Mouse (Mus musculus) CH12.LX (cell line): ENCODE results near the gene H2-Ab1. TPM values are rescaled to one million over a fixed set of nuclear protein-coding genes. Genes with fewer than 3 reads are reported as not detected.

Experiments
- DNase-seq: peaks from one replicate; pipeline ENCODE4 v3.0.0-alpha.2; 2013; ENCODE audit errors: extremely low read depth
- H3K27ac ChIP-seq: 2 replicates; pipeline ENCODE4 v1.5.1; 2012; ENCODE audit warnings: low read depth, mild to moderate bottlenecking, control low read depth, moderate library complexity; ENCODE audit not compliant: insufficient read depth
- H3K27me3 ChIP-seq: replicated peaks from 2 replicates; pipeline ENCODE3; 2012; ENCODE audit warnings: inconsistent platforms
- H3K36me3 ChIP-seq, 2 experiments: replicated peaks in 1 of 2; 2 replicates each; pipeline versions ENCODE3 to v1.6.1; 2012; ENCODE audit warnings: inconsistent platforms in 1 of 2, low read length in 1 of 2, mild to moderate bottlenecking in 1 of 2, mixed read lengths in 1 of 2, moderate library complexity in 1 of 2; ENCODE audit not compliant: control insufficient read depth in 1 of 2, insufficient read depth in 1 of 2
- H3K4me1 ChIP-seq, 2 experiments: 2 replicates each; pipeline ENCODE4 v1.6.1; 2012; ENCODE audit warnings: inconsistent platforms in 1 of 2, moderate library complexity in 1 of 2; ENCODE audit not compliant: insufficient read depth in 2 of 2, control insufficient read depth in 1 of 2
- H3K4me2 ChIP-seq: 2 replicates; pipeline ENCODE4 v1.6.1; 2012; ENCODE audit warnings: low read depth, mild to moderate bottlenecking, control low read depth; ENCODE audit not compliant: poor library complexity, insufficient read depth, severe bottlenecking
- H3K4me3 ChIP-seq, 3 experiments: fragments of 150-350 bp in 1 of 3; sonication (generic) in 1 of 3; replicated peaks in 1 of 3; 2 replicates each; pipeline versions ENCODE3 to v1.5.1; 2011 to 2012; ENCODE audit warnings: low read depth in 2 of 3, low read length in 2 of 3, mild to moderate bottlenecking in 2 of 3, moderate library complexity in 2 of 3, control low read depth in 1 of 3, improper control_type of control experiment in 1 of 3, inconsistent platforms in 1 of 3, mixed read lengths in 1 of 3; ENCODE audit not compliant: poor library complexity in 1 of 3
- H3K79me2 ChIP-seq: replicated peaks from 2 replicates; pipeline ENCODE4 v1.6.1; 2012; ENCODE audit warnings: mild to moderate bottlenecking, moderate library complexity; ENCODE audit not compliant: control insufficient read depth, poor library complexity, insufficient read depth, severe bottlenecking; ENCODE audit errors: extremely low read depth
- H3K9ac ChIP-seq: 2 replicates; pipeline ENCODE4 v1.6.1; 2012; ENCODE audit warnings: low read depth, mild to moderate bottlenecking, control low read depth, moderate library complexity; ENCODE audit not compliant: insufficient read depth
- H3K9me3 ChIP-seq: replicated peaks from 2 replicates; pipeline ENCODE3; 2012; ENCODE audit warnings: low read length, inconsistent platforms, mixed read lengths
- BHLHE40 ChIP-seq: IDR thresholded peaks from 2 replicates; pipeline ENCODE4 v1.6.1; 2011; ENCODE audit warnings: mild to moderate bottlenecking, low read depth, low read length, improper control_type of control experiment
- CHD2 ChIP-seq: IDR thresholded peaks from 2 replicates; pipeline ENCODE4 v1.6.1; 2011; ENCODE audit warnings: low read length, improper control_type of control experiment
- CTCF ChIP-seq, 2 experiments: IDR thresholded peaks in 1 of 2; conservative IDR thresholded peaks in 1 of 2; 2 replicates each; pipeline ENCODE4 v1.5.1; 2011 to 2012; ENCODE audit warnings: low read depth in 2 of 2, low read length in 2 of 2, improper control_type of control experiment in 1 of 2, inconsistent platforms in 1 of 2, mild to moderate bottlenecking in 1 of 2, moderate library complexity in 1 of 2
- E2F4 ChIP-seq: IDR thresholded peaks from 2 replicates; pipeline ENCODE4 v1.6.1; 2011; ENCODE audit warnings: low read depth, low read length, improper control_type of control experiment; ENCODE audit not compliant: insufficient replicate concordance
- ELF1 ChIP-seq: IDR thresholded peaks from 2 replicates; pipeline ENCODE4 v1.6.1; 2014; ENCODE audit warnings: low read depth, mild to moderate bottlenecking, inconsistent platforms, low read length, improper control_type of control experiment
- EP300 ChIP-seq: IDR thresholded peaks from 2 replicates; pipeline ENCODE4 v1.6.1; 2011; ENCODE audit warnings: low read length, improper control_type of control experiment
- ETS1 ChIP-seq: conservative IDR thresholded peaks from 2 replicates; pipeline ENCODE4 v1.6.1; 2012; ENCODE audit warnings: low read depth, mild to moderate bottlenecking, inconsistent platforms, low read length, improper control_type of control experiment, moderate library complexity
- GABPA ChIP-seq: IDR thresholded peaks from 2 replicates; pipeline ENCODE4 v1.6.1; 2012; ENCODE audit warnings: low read depth, low read length, improper control_type of control experiment, inconsistent platforms; ENCODE audit not compliant: insufficient replicate concordance
- KAT2A ChIP-seq: IDR thresholded peaks from 2 replicates; pipeline ENCODE4 v1.6.1; 2012; ENCODE audit warnings: low read length, improper control_type of control experiment, inconsistent platforms; ENCODE audit not compliant: insufficient replicate concordance
- MAX ChIP-seq: IDR thresholded peaks from 2 replicates; pipeline ENCODE4 v1.6.1; 2011; ENCODE audit warnings: low read length, improper control_type of control experiment
- MEF2A ChIP-seq: IDR thresholded peaks from 2 replicates; pipeline ENCODE4 v1.6.1; 2014; ENCODE audit warnings: low read depth, mild to moderate bottlenecking, inconsistent platforms, low read length, improper control_type of control experiment, borderline replicate concordance
- MYC ChIP-seq: IDR thresholded peaks from 2 replicates; pipeline ENCODE4 v1.6.1; 2011; ENCODE audit warnings: low read depth, mild to moderate bottlenecking, improper control_type of control experiment, low read length
- NELFE ChIP-seq: IDR thresholded peaks from 2 replicates; pipeline ENCODE4 v1.6.1; 2011; ENCODE audit warnings: low read depth, low read length, improper control_type of control experiment
- NRF1 ChIP-seq: IDR thresholded peaks from 2 replicates; pipeline ENCODE4 v1.6.1; 2014; ENCODE audit warnings: low read depth, mild to moderate bottlenecking, inconsistent platforms, low read length, improper control_type of control experiment, moderate library complexity
- POLR2A ChIP-seq: IDR thresholded peaks from 2 replicates; pipeline ENCODE4 v1.6.1; 2011; ENCODE audit warnings: low read depth, mild to moderate bottlenecking, improper control_type of control experiment, low read length
- POLR2AphosphoS2 ChIP-seq: IDR thresholded peaks from 2 replicates; pipeline ENCODE4 v1.6.1; 2011; ENCODE audit warnings: low read depth, low read length, improper control_type of control experiment
- RAD21 ChIP-seq: IDR thresholded peaks from 2 replicates; pipeline ENCODE4 v1.6.1; 2011; ENCODE audit warnings: low read depth, mild to moderate bottlenecking, low read length, improper control_type of control experiment, moderate library complexity
- RCOR1 ChIP-seq: conservative IDR thresholded peaks from 2 replicates; pipeline ENCODE4 v1.6.1; 2012; ENCODE audit warnings: low read depth, mild to moderate bottlenecking, inconsistent platforms, low read length, improper control_type of control experiment
- SIN3A ChIP-seq: IDR thresholded peaks from 2 replicates; pipeline ENCODE4 v1.6.1; 2012; ENCODE audit warnings: low read length, improper control_type of control experiment, inconsistent platforms
- TBP ChIP-seq: conservative IDR thresholded peaks from 2 replicates; pipeline ENCODE4 v1.6.1; 2011; ENCODE audit warnings: low read depth, low read length, improper control_type of control experiment
- TCF12 ChIP-seq: IDR thresholded peaks from 2 replicates; pipeline ENCODE4 v1.6.1; 2014; ENCODE audit warnings: low read depth, mild to moderate bottlenecking, inconsistent platforms, low read length, improper control_type of control experiment
- UBTF ChIP-seq: IDR thresholded peaks from 2 replicates; pipeline ENCODE4 v1.6.1; 2012; ENCODE audit warnings: low read depth, mild to moderate bottlenecking, inconsistent platforms, low read length, improper control_type of control experiment, moderate library complexity
- USF2 ChIP-seq: conservative IDR thresholded peaks from 2 replicates; pipeline ENCODE4 v1.6.1; 2011; ENCODE audit warnings: low read depth, low read length, improper control_type of control experiment
- ZNF384 ChIP-seq: IDR thresholded peaks from 2 replicates; pipeline ENCODE4 v1.6.1; 2012; ENCODE audit warnings: low read depth, low read length, improper control_type of control experiment, inconsistent platforms
- dilution Hi-C: fragments of 300-500 bp; cut with MboI; formaldehyde crosslinking; loops from 2 replicates; pipeline ENCODE4 v1.14.3; 2020; ENCODE audit warnings: low sequenced_read_pairs; ENCODE audit not compliant: extremely low pct_unique_long_range_greater_than_20kb, extremely low pct_ligation_motif_present
- in situ Hi-C: fragments of 300-500 bp; cut with MboI; formaldehyde crosslinking; loops from 3 replicates; pipeline ENCODE4 v1.14.3; 2019; ENCODE audit warnings: low sequenced_read_pairs, low pct_ligation_motif_present, low pct_unique_long_range_greater_than_20kb, mixed read lengths
- polyA plus RNA-seq: library from polyadenylated mRNA; unstranded; fragments of >175 nt; gene quantifications from 2 replicates; pipeline ENCODE4 v1.2.1, GENCODE M21; 2012; ENCODE audit warnings: low read depth; ENCODE audit not compliant: insufficient read length
- total RNA-seq, 2 experiments: library from RNA; depleted of rRNA; stranded (reverse); fragments of 300-350 nt in 1 of 2; fragments of >200 nt in 1 of 2; gene quantifications; 2 replicates each; pipeline ENCODE4 v1.2.3; 2012 to 2014

H2-Ab1 gene
- total and polyA plus RNA-seq, 3 experiments: 114 to 699 (median 119) TPM

DNA sequence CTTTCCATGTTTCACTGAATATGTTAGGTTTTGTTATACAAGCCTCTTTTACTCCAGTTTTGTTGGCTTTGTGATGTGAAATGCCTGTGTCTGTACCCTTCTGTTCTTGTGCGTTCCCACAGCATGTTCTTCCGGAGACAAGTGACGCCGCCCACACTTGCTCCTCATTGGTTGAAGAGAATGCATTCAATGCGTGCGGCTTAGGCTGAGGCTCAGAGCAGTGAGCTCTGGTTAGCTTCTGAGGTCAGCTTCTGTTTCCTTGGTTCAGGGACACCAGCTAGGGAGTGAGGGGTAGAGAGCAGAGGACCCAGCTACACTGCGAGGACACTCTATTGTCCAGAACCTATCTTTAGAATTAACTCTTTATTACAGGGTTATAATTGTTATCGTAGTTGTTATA, 34.1 kb downstream of the H2-Ab1 start:
- peaks cover 4 to 14% of the 10 kb centered on the region in 2 experiments for H3K36me3 ChIP-seq
- no peak overlapping the region for H3K4me3 ChIP-seq
- no peak overlapping the region for H3K4me2 ChIP-seq
- DNase-seq: peak; percentile 92
- H3K9ac ChIP-seq: no peak overlapping the region
- in situ Hi-C loops (no loop called here), dilution Hi-C loops (no loop called here)
- H3K27ac ChIP-seq: no peak overlapping the region
- H3K27me3 ChIP-seq: no peaks in the 10 kb centered on the region
- H3K9me3 ChIP-seq: peaks cover 6% of the 10 kb centered on the region
- H3K79me2 ChIP-seq: peaks cover 17% of the 10 kb centered on the region
- 0 out of 2 replicates have a peak, but pooled peaks have one; percentile 30 for TF ChIP-seq POLR2A
- peak; percentile 96 for TF ChIP-seq CHD2
- TF ChIP-seq RCOR1: no peak
- TF ChIP-seq ZNF384: no peak
- no peak for TF ChIP-seq MAX
- no peak for TF ChIP-seq TBP
- no peak for TF ChIP-seq NRF1
- TF ChIP-seq CTCF (conservative IDR thresholded peaks at IDR 0.05 in 1 of 2, IDR thresholded peaks at IDR 0.05 in 1 of 2; ENCODE audit: low read depth in 2 of 2, low read length in 2 of 2): no peak
- H3K4me1 ChIP-seq: peaks cover 14 to 41% of the 10 kb centered on the region in 2 experiments; a peak in 3 of 4 replicates

DNA sequence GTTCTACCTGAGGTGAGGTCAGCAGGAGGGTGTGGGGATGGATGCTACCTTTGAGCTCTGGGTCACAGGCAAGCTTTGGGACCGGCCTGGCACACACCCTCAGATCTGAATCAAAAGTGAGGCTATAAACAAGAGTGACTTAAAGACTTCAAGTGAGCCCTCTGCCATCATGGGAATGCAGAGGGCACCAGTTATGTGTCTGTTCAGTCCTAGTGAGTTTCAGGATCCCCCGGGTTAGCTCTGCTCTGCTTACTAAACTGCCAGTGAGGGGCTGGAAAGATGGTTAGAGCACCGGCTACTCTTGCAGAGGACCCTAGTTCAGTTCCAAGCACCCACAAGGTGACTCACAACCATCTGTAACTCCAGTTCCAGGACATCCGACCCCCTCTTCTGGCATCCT, 35.1 kb downstream of the H2-Ab1 start:
- DNase-seq: no peak
- no peak overlapping the region for H3K27ac ChIP-seq

DNA sequence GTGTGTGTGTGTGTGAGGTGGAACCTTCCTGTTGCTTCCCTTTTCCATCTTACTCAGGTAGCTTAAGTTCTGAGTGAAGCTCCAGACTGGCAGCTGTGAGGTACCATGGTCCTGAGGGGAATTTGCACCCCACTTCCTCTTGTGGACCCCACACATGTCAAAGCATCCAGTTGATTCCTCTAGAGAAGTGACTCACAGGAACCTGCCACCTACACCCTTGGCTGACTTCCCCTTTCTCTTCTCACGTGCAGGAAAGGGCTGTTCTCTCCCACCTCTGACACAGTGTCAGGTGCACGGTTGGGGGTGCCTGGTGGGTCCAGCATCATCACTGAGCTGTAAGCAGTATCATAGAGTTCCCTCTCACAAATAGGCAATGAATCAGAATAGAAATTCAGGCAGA, 36.0 kb downstream of the H2-Ab1 start:
- peak; percentile 77 for DNase-seq

More for the DNA sequence above, 35.1 kb downstream of the H2-Ab1 start:
- Histone ChIP-seq H3K4me3 (no peak overlapping the region), H3K79me2 (peaks cover 15% of the 10 kb centered on the region), H3K9ac (no peak overlapping the region), H3K36me3 (peaks cover 4 to 14% of the 10 kb centered on the region in 2 experiments), H3K4me2 (no peak overlapping the region), H3K9me3 (peaks cover 6% of the 10 kb centered on the region), H3K4me1 (peaks cover 17 to 50% of the 10 kb centered on the region in 2 experiments), H3K27me3 (no peaks in the 10 kb centered on the region)
- no peak for TF ChIP-seq SIN3A
- no peak for TF ChIP-seq UBTF
- TF ChIP-seq MEF2A: no peak
- TF ChIP-seq NELFE: no peak
- TF ChIP-seq POLR2AphosphoS2: no peak
- no peak for TF ChIP-seq E2F4
- TF ChIP-seq MYC: no peak
- TF ChIP-seq TCF12: no peak
- no peak for TF ChIP-seq RAD21
- TF ChIP-seq GABPA: no peak
- TF ChIP-seq USF2: no peak
- TF ChIP-seq CHD2: no peak
- TF ChIP-seq ELF1: no peak
- TF ChIP-seq NRF1: no peak
- dilution Hi-C loops (no loop called here), in situ Hi-C loops (no loop called here)

More for the DNA sequence above, 36.0 kb downstream of the H2-Ab1 start:
- H3K27ac ChIP-seq: peak overlapping the region; percentile 78
- no peak overlapping the region for H3K4me3 ChIP-seq
- in situ Hi-C loops: no loop called here
- peaks cover 6% of the 10 kb centered on the region for H3K9me3 ChIP-seq
- H3K27me3 ChIP-seq: no peaks in the 10 kb centered on the region
- no peak for TF ChIP-seq EP300
- no peak for TF ChIP-seq CHD2
- no peak for TF ChIP-seq NELFE
- TF ChIP-seq BHLHE40: peak; percentile 95
- no peak for TF ChIP-seq KAT2A
- 0 out of 2 replicates have a peak, but pooled peaks have one; percentile 9 for TF ChIP-seq ELF1
- TF ChIP-seq SIN3A: no peak
- peak; percentile 68 for TF ChIP-seq ETS1
- peaks cover 18 to 48% of the 10 kb centered on the region in 2 experiments for H3K4me1 ChIP-seq
- dilution Hi-C loops: no loop called here
- peak overlapping the region; percentile 58; the same call in 1 of the 2 replicates for H3K9ac ChIP-seq
- 0 out of 2 replicates have a peak overlapping the region, but pooled peaks have one; percentile 96 for H3K4me2 ChIP-seq
- peaks cover 15% of the 10 kb centered on the region for H3K79me2 ChIP-seq
- peaks cover 4 to 14% of the 10 kb centered on the region in 2 experiments for H3K36me3 ChIP-seq
